Mouse (Mus musculus) left cerebral cortex, postnatal 4 days (tissue): ENCODE measurements at regions not wholly inside any gene's neighbourhood (a gene's known extent, or its start where the extent isn't known, plus 50 kb on each side); places are given as distances from the start of the nearest gene placed in this dataset.
"Not testable (repeated sequence)": the region's sequence is repeated elsewhere in the genome, so short reads cannot be mapped to it uniquely, and the experiment has no call there.

Source experiments
- DNase-seq: peaks from one replicate; pipeline ENCODE4 v3.0.0-alpha.2; 2022
- intact Hi-C: fragments of 180-260 bp; cut with DNase I; formaldehyde crosslinking; loops from one replicate; pipeline ENCODE4 v1.15.1; 2025

DNA sequence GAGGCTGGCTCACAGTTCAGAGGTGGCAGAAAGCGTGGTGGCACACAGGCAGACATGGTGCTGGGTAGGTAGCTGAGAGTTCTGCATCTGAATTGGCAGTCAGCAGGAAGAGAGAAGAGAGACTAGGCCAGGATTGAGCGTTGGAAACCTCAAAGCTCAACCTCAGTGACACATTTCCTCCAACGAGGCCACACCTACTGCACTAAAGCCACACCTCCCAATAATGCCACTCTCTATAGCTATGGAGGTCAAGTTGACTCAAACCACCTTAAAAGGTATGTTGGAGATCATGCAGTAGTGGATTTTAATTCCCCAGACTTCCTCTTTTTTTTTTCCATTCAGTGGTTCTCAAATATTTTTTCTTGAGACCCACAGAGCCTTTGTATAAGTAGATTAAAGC, 57.1 kb downstream of the Ccdc54 start:
- intact Hi-C loops = no loop called here
- no peak for DNase-seq

GRCm38 (mm10) chr16:50529511-50530416, 61.2 kb downstream of the Ccdc54 start:
- DNase-seq = peak; percentile 92
- intact Hi-C loops = loop anchor here (2.0 to 10.0 kb wide), 4 partner anchors 97 to 205 kb away; partner anchors contain the start of gene Bbx

DNA sequence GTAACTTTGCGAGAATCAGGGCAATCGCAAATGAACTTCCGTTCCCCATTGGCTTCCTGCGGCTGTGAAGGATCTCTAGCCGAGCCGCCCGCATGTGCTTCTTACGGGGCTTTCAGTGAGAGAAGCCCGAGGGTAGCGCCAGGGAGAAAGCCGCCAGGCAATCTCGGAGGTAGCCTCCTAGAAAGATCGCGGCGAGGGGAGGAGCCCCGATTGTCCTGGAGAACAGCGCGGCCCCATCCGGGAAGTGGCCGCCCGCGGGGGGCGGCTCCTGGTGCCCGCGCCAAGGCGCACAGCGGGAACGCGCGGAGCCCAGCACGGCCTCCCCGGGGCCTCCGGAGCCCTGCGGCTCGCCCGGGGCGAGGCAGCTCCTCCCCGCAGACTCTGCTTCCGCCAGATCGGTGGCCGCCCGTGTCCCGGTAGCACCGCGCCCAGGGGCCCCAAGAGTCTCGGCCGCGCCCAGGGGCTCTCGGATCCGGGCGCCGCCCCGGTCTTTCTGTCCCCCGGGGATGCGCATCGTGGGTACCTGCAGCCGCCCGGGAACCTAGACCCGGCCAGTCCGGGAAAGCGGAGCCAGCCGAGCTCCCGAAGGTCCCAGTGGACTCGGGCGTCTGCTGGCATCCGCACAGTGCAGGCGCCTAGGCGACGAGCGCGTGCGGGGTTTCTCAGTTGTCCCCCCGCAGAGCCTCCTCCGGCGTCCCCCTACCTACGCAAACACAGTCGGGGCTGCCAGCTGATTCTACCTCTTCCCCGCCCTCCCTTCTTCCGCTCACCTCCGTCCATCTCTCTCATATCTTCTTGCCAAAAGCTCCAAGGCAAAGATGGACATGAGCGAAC, 62.1 kb downstream of the Ccdc54 start:
- DNase-seq = peak; percentile 58
- intact Hi-C loops = loop anchor here (2.0 to 10.0 kb wide), 4 partner anchors 97 to 206 kb away; partner anchors contain the start of gene Bbx

GRCm38 (mm10) chr16:50528355-50528676, 62.6 kb downstream of the Ccdc54 start:
- peak; percentile 41 for DNase-seq
- intact Hi-C loops = loop anchor here (2.0 to 10.0 kb wide), 4 partner anchors 96 to 206 kb away; partner anchors contain the start of gene Bbx

DNA sequence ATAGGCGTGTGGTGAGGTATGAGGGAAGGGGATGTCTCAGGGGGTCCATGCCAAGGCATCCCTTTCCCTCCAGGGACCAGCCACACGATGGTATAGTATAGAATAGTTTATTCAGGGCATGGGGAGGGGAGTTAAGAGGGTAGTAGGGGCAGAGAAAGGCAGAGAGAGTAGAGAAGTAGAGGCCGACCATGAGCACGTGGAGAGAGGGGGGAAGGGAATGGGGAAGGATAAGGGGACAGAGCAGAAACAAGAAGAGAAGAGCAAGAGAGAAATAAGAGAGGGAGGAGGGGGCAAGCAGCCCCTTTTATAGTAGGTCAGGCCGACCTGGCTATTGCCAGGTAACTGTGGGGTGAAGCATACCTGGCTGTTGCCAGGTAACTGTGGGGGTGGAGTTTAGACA, 64.0 kb downstream of the Ccdc54 start:
- DNase-seq = not testable (repeated sequence)
- intact Hi-C loops = loop anchor here (5.0 to 10.0 kb wide), 3 partner anchors 95 to 208 kb away; partner anchors contain the start of gene Bbx

DNA sequence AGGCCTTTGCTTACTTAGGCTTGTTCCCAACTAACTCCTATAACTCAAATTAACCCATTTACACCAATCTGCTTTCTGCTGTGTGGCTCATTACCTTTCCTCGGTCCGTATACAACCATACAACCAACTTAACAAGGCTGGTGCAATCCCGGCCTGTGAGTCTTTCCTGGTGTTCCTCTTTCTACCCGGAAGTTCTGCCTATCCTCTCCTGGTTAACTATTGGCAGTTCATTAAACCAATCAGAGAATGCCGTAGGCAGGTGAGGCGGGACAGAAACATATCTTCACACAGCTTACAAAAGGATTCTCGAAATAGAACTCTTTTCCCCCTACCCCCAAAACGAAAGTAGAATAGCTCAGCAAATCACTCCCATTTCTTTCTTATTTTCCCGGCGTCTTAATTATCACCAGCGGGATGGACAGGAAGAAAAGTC, 65.0 kb downstream of the Ccdc54 start:
- intact Hi-C loops = loop anchor here (5.0 to 10.0 kb wide), 3 partner anchors 94 to 209 kb away; partner anchors contain the start of gene Bbx
- DNase-seq = no peak

DNA sequence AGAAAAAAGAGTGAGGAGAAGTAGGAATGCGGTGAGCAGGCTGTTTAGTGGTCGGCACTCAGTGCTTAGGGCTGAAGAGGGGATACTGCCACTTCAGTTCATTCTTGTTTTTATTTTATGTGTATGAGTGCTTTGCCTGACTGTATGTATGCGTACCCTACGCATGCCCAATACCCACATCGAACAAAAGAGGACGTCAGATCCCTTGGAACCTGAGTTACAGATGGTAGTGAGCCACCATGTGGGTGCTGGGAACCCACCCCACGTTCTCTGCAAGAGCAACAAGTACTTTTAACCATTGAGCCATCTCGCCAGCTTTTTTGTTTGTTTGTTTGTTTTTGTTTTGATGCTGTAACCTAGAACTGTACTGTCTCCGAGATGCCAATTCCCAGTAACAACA, 65.5 kb downstream of the Ccdc54 start:
- intact Hi-C loops = loop anchor here (5.0 to 10.0 kb wide), 3 partner anchors 93 to 209 kb away; partner anchors contain the start of gene Bbx

DNA sequence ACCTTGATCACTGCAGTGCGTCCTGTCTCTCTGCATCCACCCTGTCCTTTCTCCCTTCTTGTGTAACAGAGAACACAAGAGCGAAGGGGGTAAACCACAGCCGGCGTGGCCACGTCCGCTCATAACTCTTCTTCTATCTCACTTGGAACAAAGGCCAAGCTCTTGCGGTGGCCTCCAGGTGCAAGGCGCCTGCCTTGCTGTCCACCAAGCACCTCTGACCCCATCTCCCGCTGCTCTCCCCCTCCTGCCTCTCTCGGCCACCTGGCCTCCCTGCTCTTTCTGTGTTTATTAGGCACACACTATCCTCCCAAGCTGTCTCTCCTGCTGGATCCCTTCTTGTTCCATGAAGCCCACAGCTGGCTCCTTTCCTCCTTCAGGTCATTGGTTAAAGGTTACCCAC, 71.3 kb downstream of the Ccdc54 start:
- DNase-seq = no peak
- intact Hi-C loops = loop anchor here (10.0 kb wide), 2 partner anchors 155 to 215 kb away; no protein-coding TSS in a partner anchor

More for the DNA sequence above, 65.5 kb downstream of the Ccdc54 start:
- no peak for DNase-seq

DNA sequence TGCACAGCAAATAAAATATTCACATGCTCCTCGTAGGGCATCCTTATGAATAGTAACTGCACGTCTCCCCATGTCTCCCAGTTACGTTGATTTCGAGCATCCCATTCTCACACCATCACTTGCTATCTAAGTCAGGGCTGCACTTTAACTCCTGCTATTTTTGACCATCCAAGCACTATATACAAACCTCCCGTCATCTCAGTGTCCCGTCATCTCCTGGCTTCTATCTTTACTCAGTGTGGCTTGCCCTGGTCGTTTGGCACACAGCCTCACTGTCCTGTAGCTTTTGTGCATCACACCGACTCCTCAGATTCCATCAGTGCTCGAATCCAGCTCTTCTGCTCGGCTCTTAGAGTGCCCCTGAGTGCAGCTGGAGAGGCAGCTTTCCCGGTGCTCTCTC, 74.4 kb downstream of the Ccdc54 start:
- intact Hi-C loops = no loop called here
- DNase-seq = no peak

- no peak for DNase-seq
- intact Hi-C loops = no loop called here
These were observed 75.9 kb downstream of the Ccdc54 start for GRCm38 (mm10) chr16:50515039-50515438.

DNA sequence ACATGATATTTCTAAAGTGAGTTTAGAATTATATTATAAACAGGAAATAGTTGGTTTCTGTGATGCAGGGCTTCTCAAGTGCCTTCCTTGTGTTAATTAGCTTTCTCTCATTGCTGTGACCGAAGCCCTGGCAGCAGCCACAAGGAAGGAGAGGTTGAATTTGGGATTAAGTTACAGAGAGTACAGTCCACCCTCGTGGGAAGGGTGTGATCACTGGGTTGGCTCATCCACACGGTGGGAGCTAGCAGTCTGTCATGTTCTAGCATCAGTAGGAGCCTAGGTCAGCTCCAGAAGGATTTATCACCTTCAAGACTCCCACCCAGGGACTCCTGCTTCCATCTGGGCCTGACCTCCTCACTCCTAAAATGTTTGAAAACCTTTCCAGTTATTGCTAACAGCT, 78.9 kb downstream of the Ccdc54 start:
- intact Hi-C loops = no loop called here
- no peak for DNase-seq

DNA sequence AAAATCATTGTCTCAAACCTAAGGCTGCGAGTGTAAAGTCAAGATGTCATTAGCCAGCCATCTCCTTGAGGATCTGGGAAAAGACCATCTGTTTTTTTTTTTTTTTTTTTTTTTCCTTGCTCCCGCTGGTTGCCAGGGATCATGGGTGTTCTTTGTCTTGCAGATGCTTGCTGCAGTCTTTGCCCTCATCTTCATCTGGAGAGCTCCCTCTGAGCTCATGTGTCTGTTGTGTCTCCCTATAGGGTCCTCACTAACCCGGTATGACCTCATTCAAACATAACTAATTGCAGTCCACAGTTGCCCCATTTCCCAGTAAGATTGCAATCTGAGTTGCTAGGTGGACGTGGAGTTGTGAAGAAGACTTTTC, 77.3 kb upstream of the Bbx start:
- no peak for DNase-seq
- intact Hi-C loops = no loop called here

GRCm38 (mm10) chr16:50508673-50509528, 76.7 kb upstream of the Bbx start:
- intact Hi-C loops = no loop called here
- DNase-seq = no peak

DNA sequence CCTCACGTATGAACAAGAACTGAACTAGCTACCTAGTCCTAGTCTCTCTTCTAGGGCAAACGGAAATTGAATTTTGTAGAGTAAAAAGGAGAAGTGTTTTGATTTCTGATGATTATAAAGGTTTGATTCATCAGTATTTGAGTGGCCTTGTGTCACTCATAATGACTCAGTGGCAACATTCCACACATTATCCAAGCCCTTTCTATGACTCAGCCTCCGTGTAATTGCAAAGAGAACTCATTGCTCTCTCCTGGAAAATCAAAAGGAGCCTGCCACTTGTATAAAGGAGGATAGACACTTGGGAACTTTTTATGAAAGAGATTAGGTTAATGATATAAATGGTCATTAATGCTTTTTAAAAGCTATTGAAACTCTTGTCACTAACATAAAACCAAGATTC, 72.4 kb upstream of the Bbx start:
- DNase-seq = no peak
- intact Hi-C loops = no loop called here

- DNase-seq = no peak
- intact Hi-C loops = no loop called here
These were observed 66.7 kb upstream of the Bbx start for GRCm38 (mm10) chr16:50498909-50499308.

DNA sequence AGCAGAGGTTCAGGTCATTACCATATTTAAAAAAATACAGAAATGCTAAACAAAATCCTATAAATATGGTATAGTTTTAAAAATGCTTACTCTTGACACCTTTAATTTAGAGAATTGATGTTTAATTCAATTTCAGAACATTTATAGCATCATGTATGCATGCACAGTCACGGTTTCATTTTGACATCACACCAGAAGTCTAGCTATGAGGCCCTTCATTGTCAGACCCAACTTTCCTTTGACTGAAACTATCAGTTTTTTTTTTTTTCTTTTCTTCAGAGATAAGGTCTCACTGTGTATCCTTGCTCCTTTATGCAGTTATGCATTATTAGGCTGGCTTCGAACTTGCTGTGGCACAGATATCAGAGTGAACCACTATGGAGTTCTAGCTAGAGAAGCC, 61.5 kb upstream of the Bbx start:
- no peak for DNase-seq
- intact Hi-C loops = no loop called here

GRCm38 (mm10) chr16:50489244-50489643, 57.1 kb upstream of the Bbx start:
- intact Hi-C loops = no loop called here
- DNase-seq = no peak

DNA sequence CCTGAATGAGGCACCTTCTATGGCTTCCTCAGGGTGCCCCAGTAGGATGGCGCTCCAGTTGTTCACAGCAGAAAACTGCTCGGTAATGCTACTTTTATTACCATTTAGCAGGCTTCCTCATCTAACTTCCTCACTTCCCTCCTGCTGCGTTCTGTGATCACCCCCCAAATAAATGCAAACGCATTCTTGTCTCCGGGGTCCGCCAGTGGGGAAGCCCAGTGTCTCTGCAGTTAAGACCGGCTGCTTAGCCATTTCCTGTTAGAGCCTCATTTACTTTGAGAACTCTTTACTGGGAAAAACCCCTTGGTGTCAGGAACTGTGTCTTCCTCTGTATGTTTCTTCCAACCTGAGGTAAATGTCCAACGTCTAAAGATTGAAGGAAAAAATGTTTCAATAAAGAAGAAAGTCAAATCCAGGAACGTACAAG, 50.2 kb upstream of the Bbx start:
- intact Hi-C loops = no loop called here
- DNase-seq = no peak
